Mouse (Mus musculus): ENCODE data around the gene Reep1. TPM values are rescaled to one million over a fixed set of nuclear protein-coding genes. Genes with fewer than 3 reads are reported as not detected.

Reep1 gene
- polyA plus RNA-seq, 1 experiment from 2014 or later = 13.1 TPM

GRCm38 (mm10) chr6:71767761-71768160 lies 60.4 kb downstream of the Reep1 start:
- 74% methylated on average over 4 of the region's 4 CpGs for WGBS
- no peak for ATAC-seq (ENCODE audit: low FRiP score, low read depth)

GRCm38 (mm10) chr6:71769901-71770690 lies 62.7 kb downstream of the Reep1 start:
- no peak overlapping the region for H3K9ac ChIP-seq
- H3K4me2 ChIP-seq (replicated peaks) = no peak overlapping the region
- no peak overlapping the region for H3K27ac ChIP-seq
- WGBS = 80% methylated on average over 12 of the region's 12 CpGs
- H3K4me3 ChIP-seq = no peak overlapping the region
- 0 out of 2 replicates have a peak, but pooled peaks cover 6% of the 10 kb centered on the region for H3K9me3 ChIP-seq
- H3K36me3 ChIP-seq = no peaks in the 10 kb centered on the region
- no peaks in the 10 kb centered on the region for H3K4me1 ChIP-seq
- H3K27me3 ChIP-seq = no peaks in the 10 kb centered on the region
- ATAC-seq (ENCODE audit: low FRiP score, low read depth) = no peak

More at GRCm38 (mm10) chr6:71767761-71768160, 60.4 kb downstream of the Reep1 start:
- Histone ChIP-seq H3K4me1 (no peaks in the 10 kb centered on the region), H3K4me3 (no peak overlapping the region), H3K4me2 (replicated peaks) (no peak overlapping the region), H3K27ac (no peak overlapping the region), H3K9ac (no peak overlapping the region), H3K9me3 (0 out of 2 replicates have a peak, but pooled peaks cover 6% of the 10 kb centered on the region), H3K36me3 (no peaks in the 10 kb centered on the region), H3K27me3 (no peaks in the 10 kb centered on the region)

- Histone ChIP-seq H3K4me1 (no peaks in the 10 kb centered on the region), H3K27me3 (no peaks in the 10 kb centered on the region), H3K9ac (no peak overlapping the region), H3K36me3 (no peaks in the 10 kb centered on the region), H3K4me2 (replicated peaks) (no peak overlapping the region), H3K4me3 (no peak overlapping the region), H3K9me3 (0 out of 2 replicates have a peak, but pooled peaks cover 6% of the 10 kb centered on the region), H3K27ac (no peak overlapping the region)
- no peak for ATAC-seq (ENCODE audit: low FRiP score, low read depth)
- 96% methylated on average over 4 of the region's 4 CpGs for WGBS
Observed at GRCm38 (mm10) chr6:71770856-71771255, 63.5 kb downstream of the Reep1 start.

GRCm38 (mm10) chr6:71771282-71771681 lies 63.9 kb downstream of the Reep1 start:
- WGBS = 88% methylated on average over 4 of the region's 4 CpGs

GRCm38 (mm10) chr6:71772156-71772555 lies 64.8 kb downstream of the Reep1 start:
- no peak for ATAC-seq (ENCODE audit: low FRiP score, low read depth)
- WGBS = 81% methylated on average over 6 of the region's 6 CpGs
- H3K4me1 ChIP-seq = no peaks in the 10 kb centered on the region
- no peak overlapping the region for H3K27ac ChIP-seq
- 0 out of 2 replicates have a peak, but pooled peaks cover 6% of the 10 kb centered on the region for H3K9me3 ChIP-seq
- H3K4me2 ChIP-seq (replicated peaks) = no peak overlapping the region
- no peaks in the 10 kb centered on the region for H3K36me3 ChIP-seq
- no peaks in the 10 kb centered on the region for H3K27me3 ChIP-seq
- H3K9ac ChIP-seq = no peak overlapping the region
- H3K4me3 ChIP-seq = no peak overlapping the region

More at GRCm38 (mm10) chr6:71771282-71771681, 63.9 kb downstream of the Reep1 start:
- Histone ChIP-seq H3K36me3 (no peaks in the 10 kb centered on the region), H3K9me3 (0 out of 2 replicates have a peak, but pooled peaks cover 6% of the 10 kb centered on the region), H3K4me3 (no peak overlapping the region), H3K4me2 (replicated peaks) (no peak overlapping the region), H3K27ac (no peak overlapping the region), H3K9ac (no peak overlapping the region), H3K4me1 (no peaks in the 10 kb centered on the region), H3K27me3 (no peaks in the 10 kb centered on the region)
- no peak for ATAC-seq (ENCODE audit: low FRiP score, low read depth)

GRCm38 (mm10) chr6:71772636-71773208 lies 65.4 kb downstream of the Reep1 start:
- Histone ChIP-seq H3K36me3 (no peaks in the 10 kb centered on the region), H3K27ac (no peak overlapping the region), H3K9me3 (0 out of 2 replicates have a peak, but pooled peaks cover 6% of the 10 kb centered on the region), H3K4me1 (no peaks in the 10 kb centered on the region), H3K9ac (no peak overlapping the region), H3K27me3 (no peaks in the 10 kb centered on the region), H3K4me3 (no peak overlapping the region), H3K4me2 (replicated peaks) (no peak overlapping the region)
- 87% methylated on average over 7 of the region's 7 CpGs for WGBS
- no peak for ATAC-seq (ENCODE audit: low FRiP score, low read depth)

- H3K9me3 ChIP-seq = no peaks in the 10 kb centered on the region
- H3K4me1 ChIP-seq = no peaks in the 10 kb centered on the region
- no peak overlapping the region for H3K4me2 ChIP-seq (replicated peaks)
- H3K9ac ChIP-seq = no peak overlapping the region
- no peaks in the 10 kb centered on the region for H3K27me3 ChIP-seq
- 84% methylated on average over 5 of the region's 5 CpGs for WGBS
- no peak overlapping the region for H3K4me3 ChIP-seq
- H3K36me3 ChIP-seq = no peaks in the 10 kb centered on the region
- no peak for ATAC-seq (ENCODE audit: low FRiP score, low read depth)
- H3K27ac ChIP-seq = no peak overlapping the region
Observed at GRCm38 (mm10) chr6:71778016-71778415, 70.7 kb downstream of the Reep1 start.

GRCm38 (mm10) chr6:71779831-71780230 lies 72.5 kb downstream of the Reep1 start:
- H3K27ac ChIP-seq = no peak overlapping the region
- H3K36me3 ChIP-seq = no peaks in the 10 kb centered on the region
- H3K9ac ChIP-seq = no peak overlapping the region
- no peaks in the 10 kb centered on the region for H3K4me1 ChIP-seq
- no peak for ATAC-seq (ENCODE audit: low FRiP score, low read depth)
- no peak overlapping the region for H3K4me3 ChIP-seq
- no peaks in the 10 kb centered on the region for H3K27me3 ChIP-seq
- WGBS = 59% methylated on average over 2 of the region's 2 CpGs
- H3K4me2 ChIP-seq (replicated peaks) = no peak overlapping the region
- H3K9me3 ChIP-seq = no peaks in the 10 kb centered on the region

GRCm38 (mm10) chr6:71780431-71780830 lies 73.1 kb downstream of the Reep1 start:
- H3K27me3 ChIP-seq = no peaks in the 10 kb centered on the region
- H3K9ac ChIP-seq = no peak overlapping the region
- no peak for ATAC-seq (ENCODE audit: low FRiP score, low read depth)
- H3K4me2 ChIP-seq (replicated peaks) = no peak overlapping the region
- no peak overlapping the region for H3K27ac ChIP-seq
- WGBS = 93% methylated on average over 7 of the region's 7 CpGs
- no peaks in the 10 kb centered on the region for H3K4me1 ChIP-seq
- H3K4me3 ChIP-seq = no peak overlapping the region
- no peaks in the 10 kb centered on the region for H3K9me3 ChIP-seq
- H3K36me3 ChIP-seq = no peaks in the 10 kb centered on the region

GRCm38 (mm10) chr6:71783165-71783564 lies 75.8 kb downstream of the Reep1 start:
- Histone ChIP-seq H3K27ac (no peak overlapping the region), H3K4me2 (replicated peaks) (no peak overlapping the region), H3K9me3 (no peaks in the 10 kb centered on the region), H3K36me3 (no peaks in the 10 kb centered on the region), H3K9ac (no peak overlapping the region), H3K4me3 (no peak overlapping the region), H3K27me3 (no peaks in the 10 kb centered on the region), H3K4me1 (no peaks in the 10 kb centered on the region)
- no peak for ATAC-seq (ENCODE audit: low FRiP score, low read depth)
- 93% methylated on average over 5 of the region's 5 CpGs for WGBS

- H3K9me3 ChIP-seq = no peaks in the 10 kb centered on the region
- H3K9ac ChIP-seq = no peak overlapping the region
- 51% methylated on average over 9 of the region's 9 CpGs for whole genome bisulfite sequencing
- H3K36me3 ChIP-seq = no peaks in the 10 kb centered on the region
- no peaks in the 10 kb centered on the region for H3K27me3 ChIP-seq
- H3K27ac ChIP-seq = no peak overlapping the region
- H3K4me3 ChIP-seq = no peak overlapping the region
- no peaks in the 10 kb centered on the region for H3K4me1 ChIP-seq
- ATAC-seq (ENCODE audit: low FRiP score, low read depth) = no peak
- no peak overlapping the region for H3K4me2 ChIP-seq (replicated peaks)
Observed at GRCm38 (mm10) chr6:71788348-71788747, 81.0 kb downstream of the Reep1 start.

GRCm38 (mm10) chr6:71791771-71792170 lies 84.4 kb downstream of the Reep1 start:
- WGBS = 77% methylated on average over 6 of the region's 6 CpGs

More at GRCm38 (mm10) chr6:71791771-71792170, 84.4 kb downstream of the Reep1 start:
- H3K27ac ChIP-seq = no peak overlapping the region
- H3K4me1 ChIP-seq = no peaks in the 10 kb centered on the region
- H3K9ac ChIP-seq = no peak overlapping the region
- H3K9me3 ChIP-seq = no peaks in the 10 kb centered on the region
- H3K36me3 ChIP-seq = no peaks in the 10 kb centered on the region
- no peak for ATAC-seq (ENCODE audit: low FRiP score, low read depth)
- no peak overlapping the region for H3K4me3 ChIP-seq
- no peaks in the 10 kb centered on the region for H3K27me3 ChIP-seq
- H3K4me2 ChIP-seq (replicated peaks) = no peak overlapping the region
